Mouse (Mus musculus) heart, embryonic 14.5 days (tissue): Measurements from ENCODE around the gene Dhx15. TPM values are rescaled to one million over a fixed set of nuclear protein-coding genes. Genes with fewer than 3 reads are reported as not detected.

Source experiments
- ATAC-seq: fragments of 200-750 bp; cut with Nextera tagmentation; 2 replicates; pipeline ENCODE4 v1.8.0; 2017; ENCODE audit warnings: low read depth, moderate TSS enrichment; ENCODE audit not compliant: insufficient number of reproducible peaks, insufficient read depth, low FRiP score
- H3K27ac ChIP-seq, 2 experiments: fragments of 200-500 bp in 1 of 2; fragments of 300-500 bp in 1 of 2; sonication (generic) in 1 of 2; replicated peaks in 1 of 2; 2 replicates each; pipeline ENCODE4 v1.5.1; 2012 to 2014; ENCODE audit warnings: low read depth in 2 of 2, low read length in 2 of 2, control low read depth in 1 of 2, mild to moderate bottlenecking in 1 of 2, mixed read lengths in 1 of 2; ENCODE audit not compliant: control insufficient read depth in 1 of 2, insufficient read depth in 1 of 2
- H3K27me3 ChIP-seq: fragments of 300-500 bp; sonication (generic); 2 replicates; pipeline ENCODE4 v1.6.1; 2014; ENCODE audit warnings: mild to moderate bottlenecking, low read length, control low read depth; ENCODE audit not compliant: control insufficient read depth, insufficient read depth
- H3K36me3 ChIP-seq: fragments of 300-500 bp; sonication (generic); 2 replicates; pipeline ENCODE4 v1.6.1; 2014; ENCODE audit warnings: mild to moderate bottlenecking, control low read depth, low read length, mixed read lengths; ENCODE audit not compliant: control insufficient read depth, insufficient read depth
- H3K4me1 ChIP-seq, 2 experiments: fragments of 200-500 bp in 1 of 2; fragments of 300-500 bp in 1 of 2; sonication (generic) in 1 of 2; 2 replicates each; pipeline ENCODE4 v1.6.1; 2012 to 2014; ENCODE audit warnings: low read length in 2 of 2, control low read depth in 1 of 2, mixed read lengths in 1 of 2; ENCODE audit not compliant: control insufficient read depth in 2 of 2, insufficient read depth in 2 of 2
- H3K4me2 ChIP-seq: fragments of 300-500 bp; sonication (generic); 2 replicates; pipeline ENCODE4 v1.6.1; 2014; ENCODE audit warnings: mild to moderate bottlenecking, low read length
- H3K4me3 ChIP-seq, 2 experiments: fragments of 200-500 bp in 1 of 2; fragments of 300-500 bp in 1 of 2; sonication (generic) in 1 of 2; 2 replicates each; pipeline ENCODE4 v1.5.1; 2012 to 2014; ENCODE audit warnings: low read length in 2 of 2, mild to moderate bottlenecking in 2 of 2, control low read depth in 1 of 2, low read depth in 1 of 2, moderate library complexity in 1 of 2; ENCODE audit not compliant: control insufficient read depth in 1 of 2, insufficient read depth in 1 of 2
- H3K9ac ChIP-seq: fragments of 300-500 bp; sonication (generic); 2 replicates; pipeline ENCODE4 v1.6.1; 2014; ENCODE audit warnings: mild to moderate bottlenecking, low read length
- H3K9me3 ChIP-seq: fragments of 300-500 bp; sonication (generic); 2 replicates; pipeline ENCODE4 v1.6.1; 2016; ENCODE audit warnings: low read length, control low read depth; ENCODE audit not compliant: control insufficient read depth
- WGBS: fragments of 180-500 bp; shearing (Covaris S2); extraction: QIAGEN DNeasy Blood & Tissue Kit; methylation state at CpG from one replicate; pipeline ENCODE4 v1.1.7; 2014; 5-methylcytosine and 5-hydroxymethylcytosine counted together
- polyA plus RNA-seq: library from polyadenylated mRNA; unstranded; fragments of >200 nt; fragmentation: Nextera tagmentation; extraction: Ambion mirVana; gene quantifications from 2 replicates; pipeline ENCODE4 v1.2.1, GENCODE M21; 2014

Dhx15 gene
- polyA plus RNA-seq, 1 experiment from 2014 or later = 47.2 TPM

DNA sequence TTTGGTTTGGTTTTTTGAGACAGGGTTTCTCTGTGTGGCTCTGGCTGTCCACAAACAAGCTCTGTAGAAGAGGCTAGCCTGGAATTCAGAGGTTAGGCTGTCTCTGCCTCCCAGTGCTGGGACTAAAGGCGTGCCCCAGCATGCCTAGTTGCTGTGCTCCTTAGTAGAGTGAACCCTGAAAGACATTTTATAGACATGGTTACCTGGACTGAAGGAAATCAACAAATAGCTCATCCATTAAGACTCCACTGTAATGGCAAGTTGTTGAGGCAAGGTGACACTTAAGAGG, 810 bp upstream of the Dhx15 start:
- H3K4me1 ChIP-seq = peaks cover 0 to 20% of the 10 kb centered on the region in 2 experiments; a peak in 3 of 4 replicates
- H3K4me2 ChIP-seq = peak overlapping the region; percentile 74
- H3K27me3 ChIP-seq = no peaks in the 10 kb centered on the region
- H3K27ac ChIP-seq = no peak overlapping the region
- no peaks in the 10 kb centered on the region for H3K9me3 ChIP-seq
- peak overlapping the region; percentile 36 to 100; a peak in 3 of 4 replicates for H3K4me3 ChIP-seq
- H3K36me3 ChIP-seq = no peaks in the 10 kb centered on the region
- peak overlapping the region; percentile 73 for H3K9ac ChIP-seq
- ATAC-seq = no peak
- WGBS = 28% methylated on average over 1 of the region's 1 CpGs

DNA sequence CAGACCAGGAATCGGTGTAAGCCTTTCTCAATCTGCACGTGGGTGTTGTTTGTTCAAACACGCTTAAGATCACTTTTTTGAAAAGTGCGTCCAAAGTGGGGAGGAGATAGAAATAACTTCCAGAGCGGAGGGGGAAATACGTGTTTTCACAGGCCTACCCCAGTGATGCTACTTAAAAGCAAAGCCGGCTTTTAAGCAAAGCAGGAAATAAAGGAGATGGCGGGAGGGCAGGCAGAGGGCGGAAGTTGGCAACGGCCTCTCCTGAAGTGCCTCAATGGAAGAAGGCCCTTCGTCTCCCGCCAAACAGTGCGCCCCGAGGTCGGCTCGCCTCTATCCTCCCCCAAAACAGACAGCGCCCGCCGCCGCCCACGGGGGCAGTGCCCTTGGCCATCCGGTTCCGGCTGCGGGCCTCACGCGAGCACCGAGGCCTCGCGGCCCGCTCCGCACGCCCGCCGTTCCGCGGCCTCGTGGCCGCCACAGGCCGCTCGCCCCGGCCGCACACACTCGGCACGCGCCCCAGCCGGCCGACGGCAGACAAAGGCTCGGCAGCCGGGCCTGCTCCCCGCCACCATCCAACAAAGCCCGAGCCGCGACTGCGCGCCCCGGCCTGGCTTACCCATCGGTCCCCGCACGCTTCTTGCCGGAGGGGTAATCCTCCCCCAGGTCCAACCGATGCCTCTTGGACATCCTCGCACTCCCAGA, 499 bp downstream of the Dhx15 start:
- no peaks in the 10 kb centered on the region for H3K27me3 ChIP-seq
- peaks cover under 1% of the 10 kb centered on the region; the same call in 1 of the 2 replicates for H3K36me3 ChIP-seq
- H3K27ac ChIP-seq = peak overlapping the region; percentile 68 to 88
- H3K4me2 ChIP-seq = peak overlapping the region; percentile 82
- peak; percentile 66 for ATAC-seq
- under 1% methylated on average over 63 of the region's 63 CpGs for WGBS
- peak overlapping the region; percentile 85 to 100 for H3K4me3 ChIP-seq
- peak overlapping the region; percentile 98 for H3K9ac ChIP-seq
- no peaks in the 10 kb centered on the region for H3K9me3 ChIP-seq
- peaks cover 0 to 20% of the 10 kb centered on the region in 2 experiments; a peak in 3 of 4 replicates for H3K4me1 ChIP-seq

DNA sequence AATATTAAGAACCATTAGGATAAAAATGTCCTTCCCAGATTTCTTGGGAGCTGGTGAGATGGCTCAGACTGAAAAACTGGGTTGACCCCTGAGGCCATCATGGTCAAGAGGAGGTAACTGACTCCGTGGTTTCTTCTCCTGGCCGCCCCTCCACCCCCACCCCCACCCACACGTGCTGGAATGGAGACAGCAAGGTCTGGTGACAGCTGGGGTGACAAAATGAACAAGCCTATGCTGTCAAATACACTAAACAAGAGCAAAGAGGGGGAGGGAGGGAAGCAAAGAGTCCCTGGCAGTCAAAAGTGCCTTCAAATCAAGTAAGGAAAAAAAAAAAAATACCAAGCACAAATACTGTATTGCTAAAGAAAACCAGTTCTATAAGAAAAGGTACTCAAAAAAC, 2.1 kb downstream of the Dhx15 start:
- peak overlapping the region in 1 of 2 experiments; percentile 100; a peak in 2 of 4 replicates for H3K4me3 ChIP-seq
- no peaks in the 10 kb centered on the region for H3K9me3 ChIP-seq
- peak overlapping the region; percentile 98; the same call in 1 of the 2 replicates for H3K9ac ChIP-seq
- H3K36me3 ChIP-seq = peaks cover 17% of the 10 kb centered on the region
- WGBS = 11% methylated on average over 3 of the region's 3 CpGs
- H3K27me3 ChIP-seq = no peaks in the 10 kb centered on the region
- peaks cover 0 to 20% of the 10 kb centered on the region in 2 experiments; a peak in 3 of 4 replicates for H3K4me1 ChIP-seq
- no peak overlapping the region for H3K27ac ChIP-seq
- ATAC-seq = no peak
- H3K4me2 ChIP-seq = peak overlapping the region; percentile 82

DNA sequence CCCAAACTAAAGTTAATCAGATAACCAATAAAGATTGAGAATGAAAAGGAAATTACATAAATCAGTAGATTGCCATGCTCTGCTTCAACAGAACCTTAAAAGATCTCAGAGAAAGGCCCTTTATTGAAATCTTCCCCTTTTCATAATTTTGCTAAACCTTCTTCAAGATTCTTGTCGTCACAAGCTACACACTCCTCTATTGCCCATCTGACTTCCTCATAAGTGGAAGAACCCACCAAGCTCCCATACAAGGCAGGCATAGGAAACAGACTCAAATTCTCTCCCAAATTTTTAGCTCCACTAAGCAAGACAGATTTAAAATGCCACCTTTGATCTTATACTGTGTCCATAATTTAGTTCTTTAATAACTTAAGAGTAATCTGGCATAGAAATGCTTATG, 13.0 kb downstream of the Dhx15 start:
- Histone ChIP-seq H3K4me2 (no peak overlapping the region), H3K27me3 (no peaks in the 10 kb centered on the region), H3K9ac (no peak overlapping the region), H3K9me3 (no peaks in the 10 kb centered on the region), H3K4me3 (no peak overlapping the region), H3K4me1 (no peaks in the 10 kb centered on the region), H3K27ac (no peak overlapping the region), H3K36me3 (peaks cover 56% of the 10 kb centered on the region)
- 84% methylated on average over 1 of the region's 1 CpGs for WGBS
- ATAC-seq = no peak

DNA sequence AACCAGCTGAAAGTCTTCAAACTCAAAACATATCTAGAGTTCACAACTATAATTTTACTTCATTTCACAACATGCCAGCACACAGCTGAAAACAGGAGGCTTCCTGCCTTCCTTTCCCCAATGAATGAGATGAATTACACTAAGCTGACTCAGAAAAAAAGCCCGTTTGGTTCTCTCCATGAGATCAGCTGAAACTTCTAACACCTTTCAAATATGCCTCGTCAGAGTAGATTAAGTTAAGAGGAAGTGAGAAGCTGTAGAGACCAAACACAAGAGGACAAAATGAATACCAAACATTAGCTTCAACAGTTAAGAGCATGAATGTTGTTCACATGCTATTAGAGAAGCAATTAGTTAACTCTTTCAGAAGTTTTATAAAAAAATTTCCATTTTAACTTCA, 21.8 kb downstream of the Dhx15 start:
- Histone ChIP-seq H3K4me3 (no peak overlapping the region), H3K9me3 (no peaks in the 10 kb centered on the region), H3K27ac (no peak overlapping the region), H3K9ac (no peak overlapping the region), H3K4me1 (no peaks in the 10 kb centered on the region), H3K4me2 (no peak overlapping the region), H3K27me3 (no peaks in the 10 kb centered on the region), H3K36me3 (peaks cover 70% of the 10 kb centered on the region)
- 11% methylated on average over 2 of the region's 2 CpGs for WGBS
- no peak for ATAC-seq

DNA sequence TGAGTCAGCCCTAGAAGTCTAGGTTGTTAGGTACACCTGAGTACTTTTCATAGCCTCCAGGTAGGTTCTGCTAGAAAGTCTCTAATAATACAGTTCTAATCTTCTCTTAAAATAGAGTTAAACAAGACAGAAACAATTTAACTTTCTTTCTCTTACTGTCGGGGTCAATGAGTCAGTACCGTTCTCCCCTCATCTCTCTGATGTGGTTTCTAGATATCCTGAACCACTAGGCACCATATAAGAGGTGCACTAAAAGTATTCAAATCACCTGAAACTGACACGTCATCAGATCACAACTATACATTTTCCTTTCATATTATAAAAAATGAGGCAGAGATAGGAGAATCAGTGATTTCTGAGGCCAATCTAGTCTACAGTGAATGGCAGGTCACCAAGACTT, 41.2 kb downstream of the Dhx15 start:
- Histone ChIP-seq H3K4me3 (no peak overlapping the region), H3K4me1 (no peaks in the 10 kb centered on the region), H3K27me3 (no peaks in the 10 kb centered on the region), H3K9ac (no peak overlapping the region), H3K4me2 (no peak overlapping the region), H3K27ac (no peak overlapping the region), H3K9me3 (no peaks in the 10 kb centered on the region), H3K36me3 (peaks cover 59% of the 10 kb centered on the region)
- 94% methylated on average over 3 of the region's 3 CpGs for WGBS
- ATAC-seq = no peak

DNA sequence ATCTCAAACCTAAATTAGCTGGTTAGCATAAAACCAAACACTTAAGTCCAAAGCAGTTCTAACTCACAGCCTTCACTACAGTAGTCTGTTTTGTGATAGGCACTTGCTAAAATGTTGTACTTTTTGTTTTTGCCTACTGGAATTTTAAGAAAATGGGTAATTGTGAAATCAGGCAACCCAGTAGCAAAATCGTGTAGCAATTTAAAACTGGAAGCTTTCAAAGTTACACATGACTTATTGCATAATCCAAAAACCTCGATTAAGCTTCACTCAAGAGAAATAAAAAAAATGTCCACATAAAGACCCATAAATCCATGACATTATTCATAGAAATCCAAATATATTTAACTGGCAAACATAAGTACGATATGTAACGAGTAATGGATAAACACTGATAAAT, 43.2 kb downstream of the Dhx15 start:
- no peak overlapping the region for H3K27ac ChIP-seq
- no peaks in the 10 kb centered on the region for H3K9me3 ChIP-seq
- no peak overlapping the region for H3K4me2 ChIP-seq
- H3K9ac ChIP-seq = no peak overlapping the region
- no peaks in the 10 kb centered on the region for H3K27me3 ChIP-seq
- H3K4me1 ChIP-seq = no peaks in the 10 kb centered on the region
- ATAC-seq = no peak
- 87% methylated on average over 4 of the region's 4 CpGs for WGBS
- no peak overlapping the region for H3K4me3 ChIP-seq
- peaks cover 59% of the 10 kb centered on the region for H3K36me3 ChIP-seq

DNA sequence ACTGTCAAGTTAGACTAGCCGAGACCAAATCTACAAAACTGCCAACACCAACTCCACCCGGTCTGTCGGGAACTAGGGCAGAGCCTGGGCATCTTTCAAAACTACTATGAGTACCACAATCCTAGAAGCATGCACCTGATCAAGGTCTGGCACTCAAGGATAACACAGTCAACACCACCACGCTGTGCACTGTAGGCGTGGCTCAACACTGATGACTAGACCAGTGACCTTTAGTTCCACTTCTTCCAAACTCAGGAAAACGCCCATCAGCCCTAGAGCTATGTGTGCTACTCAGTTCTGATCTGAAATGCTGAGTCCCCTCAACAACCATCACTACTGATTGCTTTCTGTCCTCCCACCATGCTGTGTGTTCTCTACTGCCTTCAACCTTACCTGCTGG, 44.6 kb downstream of the Dhx15 start:
- Histone ChIP-seq H3K9ac (no peak overlapping the region), H3K4me3 (no peak overlapping the region), H3K27me3 (no peaks in the 10 kb centered on the region), H3K4me2 (no peak overlapping the region), H3K9me3 (no peaks in the 10 kb centered on the region), H3K27ac (no peak overlapping the region), H3K4me1 (no peaks in the 10 kb centered on the region), H3K36me3 (peaks cover 51% of the 10 kb centered on the region)
- 87% methylated on average over 6 of the region's 6 CpGs for WGBS
- no peak for ATAC-seq
